Mouse (Mus musculus) midbrain, embryonic 11.5 days (tissue): ENCODE measurements at regions not wholly inside any gene's neighbourhood (a gene's known extent, or its start where the extent isn't known, plus 50 kb on each side); places are given as distances from the start of the nearest gene placed in this dataset.

Experiments used
- ATAC-seq: fragments of 200-750 bp; cut with Nextera tagmentation; 2 replicates; pipeline ENCODE4 v1.8.0; 2017; ENCODE audit warnings: moderate TSS enrichment, moderate library complexity; ENCODE audit not compliant: low FRiP score
- DNase-seq: peaks from one replicate; pipeline ENCODE4 v3.0.0; 2015; ENCODE audit warnings: low spot score; ENCODE audit errors: missing footprints
- H3K27ac ChIP-seq: fragments of 300-500 bp; sonication (generic); 2 replicates; pipeline ENCODE4 v1.5.1; 2014; ENCODE audit warnings: low read depth, low read length
- H3K27me3 ChIP-seq: fragments of 300-500 bp; sonication (generic); 2 replicates; pipeline ENCODE4 v1.6.1; 2014; ENCODE audit warnings: mild to moderate bottlenecking, low read length, moderate library complexity, mixed read lengths; ENCODE audit not compliant: control insufficient read depth, insufficient read depth
- H3K36me3 ChIP-seq: fragments of 300-500 bp; sonication (generic); 2 replicates; pipeline ENCODE4 v1.6.1; 2014; ENCODE audit warnings: mild to moderate bottlenecking, low read length, moderate library complexity, mixed read lengths; ENCODE audit not compliant: control insufficient read depth, insufficient read depth
- H3K4me1 ChIP-seq: fragments of 300-500 bp; sonication (generic); 2 replicates; pipeline ENCODE4 v1.6.1; 2014; ENCODE audit warnings: low read length; ENCODE audit not compliant: control insufficient read depth, insufficient read depth
- H3K4me2 ChIP-seq: fragments of 300-500 bp; sonication (generic); 2 replicates; pipeline ENCODE4 v1.6.1; 2014; ENCODE audit warnings: mild to moderate bottlenecking, moderate library complexity
- H3K4me3 ChIP-seq: fragments of 300-500 bp; sonication (generic); 2 replicates; pipeline ENCODE4 v1.5.1; 2014; ENCODE audit warnings: low read depth, low read length
- H3K9ac ChIP-seq: fragments of 300-500 bp; sonication (generic); 2 replicates; pipeline ENCODE4 v1.6.1; 2014; ENCODE audit warnings: low read length
- H3K9me3 ChIP-seq: fragments of 300-500 bp; sonication (generic); 2 replicates; pipeline ENCODE4 v1.6.1; 2016; ENCODE audit warnings: low read length; ENCODE audit not compliant: control insufficient read depth
- WGBS: fragments of 180-500 bp; shearing (Covaris S2); extraction: QIAGEN DNeasy Blood & Tissue Kit; methylation state at CpG from one replicate; pipeline ENCODE4 v1.1.7; 2014; 5-methylcytosine and 5-hydroxymethylcytosine counted together

- DNase-seq (no peak), ATAC-seq (no peak)
- no peak overlapping the region for H3K4me3 ChIP-seq
- no peak overlapping the region for H3K9ac ChIP-seq
- H3K4me2 ChIP-seq: no peak overlapping the region
- no peaks in the 10 kb centered on the region; the same call in 1 of the 2 replicates for H3K4me1 ChIP-seq
- H3K36me3 ChIP-seq: no peaks in the 10 kb centered on the region
- no peak overlapping the region for H3K27ac ChIP-seq
- WGBS: 43% methylated on average over 4 of the region's 4 CpGs
- H3K27me3 ChIP-seq: no peaks in the 10 kb centered on the region
- H3K9me3 ChIP-seq: no peaks in the 10 kb centered on the region
These were observed 224.4 kb upstream of the Trib2 start for GRCm38 (mm10) chr12:16041129-16041528.

- H3K27me3 ChIP-seq: no peaks in the 10 kb centered on the region
- WGBS: 44% methylated on average over 2 of the region's 2 CpGs
- H3K9me3 ChIP-seq: no peaks in the 10 kb centered on the region
- no peak for DNase-seq
- H3K27ac ChIP-seq: no peak overlapping the region
- no peak for ATAC-seq
- H3K4me2 ChIP-seq: no peak overlapping the region
- H3K4me1 ChIP-seq: no peaks in the 10 kb centered on the region
- H3K4me3 ChIP-seq: no peak overlapping the region
- H3K9ac ChIP-seq: no peak overlapping the region
- no peaks in the 10 kb centered on the region for H3K36me3 ChIP-seq
These were observed 218.8 kb upstream of the Trib2 start for GRCm38 (mm10) chr12:16035551-16035950.

- no peak overlapping the region for H3K4me2 ChIP-seq
These were observed 218.2 kb upstream of the Trib2 start for GRCm38 (mm10) chr12:16034691-16035515.

GRCm38 (mm10) chr12:16026654-16027053 lies 209.9 kb upstream of the Trib2 start:
- H3K27me3 ChIP-seq: no peaks in the 10 kb centered on the region
- H3K9me3 ChIP-seq: no peaks in the 10 kb centered on the region
- H3K27ac ChIP-seq: no peak overlapping the region
- 23% methylated on average over 1 of the region's 1 CpGs for WGBS
- no peak for DNase-seq
- no peaks in the 10 kb centered on the region for H3K4me1 ChIP-seq
- no peak for ATAC-seq
- H3K4me3 ChIP-seq: no peak overlapping the region
- H3K36me3 ChIP-seq: no peaks in the 10 kb centered on the region
- H3K9ac ChIP-seq: no peak overlapping the region
- H3K4me2 ChIP-seq: no peak overlapping the region

More at GRCm38 (mm10) chr12:16034691-16035515, 218.2 kb upstream of the Trib2 start:
- Histone ChIP-seq H3K9me3 (no peaks in the 10 kb centered on the region), H3K27me3 (no peaks in the 10 kb centered on the region), H3K27ac (no peak overlapping the region), H3K36me3 (no peaks in the 10 kb centered on the region), H3K4me1 (no peaks in the 10 kb centered on the region), H3K4me3 (no peak overlapping the region), H3K9ac (no peak overlapping the region)
- ATAC-seq: no peak
- DNase-seq: no peak

GRCm38 (mm10) chr12:16023273-16023672 lies 206.6 kb upstream of the Trib2 start:
- no peak overlapping the region for H3K9ac ChIP-seq
- DNase-seq: no peak
- H3K27me3 ChIP-seq: no peaks in the 10 kb centered on the region
- H3K4me1 ChIP-seq: no peaks in the 10 kb centered on the region
- WGBS: 87% methylated on average over 7 of the region's 7 CpGs
- no peak for ATAC-seq
- no peak overlapping the region for H3K4me3 ChIP-seq
- no peaks in the 10 kb centered on the region for H3K36me3 ChIP-seq
- H3K4me2 ChIP-seq: no peak overlapping the region
- H3K9me3 ChIP-seq: no peaks in the 10 kb centered on the region
- no peak overlapping the region for H3K27ac ChIP-seq

- Histone ChIP-seq H3K9ac (no peak overlapping the region), H3K4me2 (no peak overlapping the region), H3K27me3 (no peaks in the 10 kb centered on the region), H3K27ac (no peak overlapping the region), H3K4me1 (no peaks in the 10 kb centered on the region), H3K36me3 (no peaks in the 10 kb centered on the region), H3K9me3 (no peaks in the 10 kb centered on the region), H3K4me3 (no peak overlapping the region)
- ATAC-seq (no peak), DNase-seq (no peak)
- 89% methylated on average over 1 of the region's 1 CpGs for WGBS
These were observed 204.6 kb upstream of the Trib2 start for GRCm38 (mm10) chr12:16021202-16021821.

GRCm38 (mm10) chr12:16018237-16018636 lies 201.5 kb upstream of the Trib2 start:
- 93% methylated on average over 4 of the region's 4 CpGs for WGBS
- Histone ChIP-seq H3K36me3 (no peaks in the 10 kb centered on the region), H3K27me3 (no peaks in the 10 kb centered on the region), H3K4me3 (no peak overlapping the region), H3K9me3 (no peaks in the 10 kb centered on the region), H3K4me2 (no peak overlapping the region), H3K27ac (no peak overlapping the region), H3K4me1 (no peaks in the 10 kb centered on the region), H3K9ac (no peak overlapping the region)
- DNase-seq (no peak), ATAC-seq (no peak)

- Histone ChIP-seq H3K4me1 (no peaks in the 10 kb centered on the region), H3K27ac (no peak overlapping the region), H3K4me3 (no peak overlapping the region), H3K9me3 (no peaks in the 10 kb centered on the region), H3K27me3 (no peaks in the 10 kb centered on the region), H3K4me2 (no peak overlapping the region), H3K9ac (no peak overlapping the region), H3K36me3 (no peaks in the 10 kb centered on the region)
- WGBS: 91% methylated on average over 1 of the region's 1 CpGs
- no peak for ATAC-seq
- DNase-seq: no peak
These were observed 199.9 kb upstream of the Trib2 start for GRCm38 (mm10) chr12:16016621-16017020.

- no peak for DNase-seq
- ATAC-seq: no peak
- no peak overlapping the region for H3K4me2 ChIP-seq
- no peak overlapping the region for H3K9ac ChIP-seq
- 94% methylated on average over 8 of the region's 8 CpGs for WGBS
- no peaks in the 10 kb centered on the region for H3K27me3 ChIP-seq
- no peaks in the 10 kb centered on the region for H3K4me1 ChIP-seq
- no peaks in the 10 kb centered on the region for H3K9me3 ChIP-seq
- no peak overlapping the region for H3K27ac ChIP-seq
- no peaks in the 10 kb centered on the region for H3K36me3 ChIP-seq
- H3K4me3 ChIP-seq: no peak overlapping the region
These were observed 198.9 kb upstream of the Trib2 start for GRCm38 (mm10) chr12:16015596-16015995.
